Mouse (Mus musculus) erythroblast, embryonic 14.5 days (primary cell): ENCODE results near the gene Fem1a.

ENCODE experiments used
- GATA1 ChIP-seq: IDR thresholded peaks from 2 replicates; pipeline ENCODE4 v1.6.1; 2012; ENCODE audit warnings: low read length, inconsistent platforms, mixed read lengths
- TAL1 ChIP-seq: IDR thresholded peaks from 3 replicates; pipeline ENCODE4 v1.6.1; 2012; ENCODE audit warnings: low read length, inconsistent platforms, mixed read lengths

DNA sequence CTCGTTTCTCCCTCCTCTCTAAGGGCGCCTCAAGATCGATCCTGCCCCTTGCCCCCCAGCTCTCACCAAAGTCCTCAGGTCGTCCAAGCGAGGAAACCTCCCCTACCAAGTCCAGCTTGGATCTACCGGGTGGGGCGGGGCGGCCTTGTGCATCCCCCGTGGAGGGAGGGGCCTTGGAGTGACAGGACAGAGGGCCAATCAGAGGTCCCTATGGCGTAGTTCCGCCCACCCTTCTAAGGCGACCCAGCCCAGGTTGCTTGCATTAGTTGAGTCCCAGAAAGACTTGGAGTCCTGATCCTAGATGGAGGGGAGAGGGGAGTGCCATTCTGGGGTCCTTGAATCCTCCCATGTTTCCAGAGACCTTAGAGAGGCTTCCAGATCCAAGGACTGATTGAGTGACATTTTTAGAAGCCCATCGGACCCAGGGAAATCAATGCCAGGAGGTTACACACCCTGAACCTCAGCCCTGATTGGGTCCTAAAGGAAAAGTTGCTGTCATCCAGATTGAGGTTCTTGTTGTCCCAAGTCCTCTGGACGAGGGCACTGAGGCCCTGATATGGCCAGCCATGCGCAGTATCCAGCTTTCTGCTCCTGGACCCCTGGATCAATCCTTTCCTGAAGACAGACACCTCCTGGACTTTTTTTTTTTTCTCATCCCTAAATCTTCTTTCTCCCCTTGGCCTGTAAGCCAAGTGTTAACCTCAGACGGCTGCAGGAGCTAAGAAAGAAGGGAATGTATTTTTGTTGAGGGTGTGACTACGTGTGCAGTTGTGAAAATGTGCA is 34.0 kb downstream of the Fem1a start:
- TF ChIP-seq GATA1 = no peak
- TF ChIP-seq TAL1 = no peak
